Mouse (Mus musculus): ENCODE data around the gene Thegl. TPM values are rescaled to one million over a fixed set of nuclear protein-coding genes. Genes with fewer than 3 reads are reported as not detected.

Thegl gene
- total and polyA plus RNA-seq, 2 experiments from 2014 or later, result 0.38 to 1.0 TPM

DNA sequence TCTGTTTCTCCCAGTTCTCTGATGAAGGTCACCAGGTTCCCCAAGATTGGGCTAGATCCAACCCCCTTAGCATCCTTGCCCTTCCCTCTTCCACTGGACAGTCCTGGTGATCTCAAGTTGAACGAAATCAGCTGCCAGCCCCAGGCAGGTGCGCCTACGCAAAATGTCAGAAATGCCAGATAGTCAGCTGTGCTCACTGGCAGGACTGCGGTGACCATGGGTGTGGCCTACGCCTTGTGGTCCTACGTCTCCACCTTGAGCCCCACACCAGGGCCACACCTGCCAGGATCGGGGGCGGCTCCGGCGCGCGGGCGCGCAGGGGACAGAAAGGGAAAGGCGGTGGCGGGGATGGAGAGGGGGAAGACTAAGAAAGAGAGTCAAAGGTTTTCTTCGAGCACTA is 14.6 kb upstream of the Thegl start:
- Histone ChIP-seq H3K4me1 (ENCODE audit: insufficient read depth, low read length) (no peaks in the 10 kb centered on the region), H3K9me3 (ENCODE audit: low read length) (no peaks in the 10 kb centered on the region), H3K4me3 (ENCODE audit: low read depth, low read length) (no peak overlapping the region), H3K9ac (replicated peaks; ENCODE audit: low read length, poor library complexity, severe bottlenecking) (no peak overlapping the region), H3K27me3 (ENCODE audit: insufficient read depth, low read length) (no peaks in the 10 kb centered on the region), H3K27ac (ENCODE audit: low read depth, low read length) (no peak overlapping the region), H3K36me3 (ENCODE audit: insufficient read depth, low read length) (peaks cover 11% of the 10 kb centered on the region), H3K4me2 (ENCODE audit: low read depth, low read length, poor library complexity, severe bottlenecking) (no peak overlapping the region)
- no peak for ATAC-seq (ENCODE audit: low FRiP score)
- DNase-seq (ENCODE audit: low spot score), result no peak
- WGBS, result 91% methylated on average over 17 of the region's 17 CpGs
- TF ChIP-seq CTCF (IDR thresholded peaks at IDR 0.05), result no peak

DNA sequence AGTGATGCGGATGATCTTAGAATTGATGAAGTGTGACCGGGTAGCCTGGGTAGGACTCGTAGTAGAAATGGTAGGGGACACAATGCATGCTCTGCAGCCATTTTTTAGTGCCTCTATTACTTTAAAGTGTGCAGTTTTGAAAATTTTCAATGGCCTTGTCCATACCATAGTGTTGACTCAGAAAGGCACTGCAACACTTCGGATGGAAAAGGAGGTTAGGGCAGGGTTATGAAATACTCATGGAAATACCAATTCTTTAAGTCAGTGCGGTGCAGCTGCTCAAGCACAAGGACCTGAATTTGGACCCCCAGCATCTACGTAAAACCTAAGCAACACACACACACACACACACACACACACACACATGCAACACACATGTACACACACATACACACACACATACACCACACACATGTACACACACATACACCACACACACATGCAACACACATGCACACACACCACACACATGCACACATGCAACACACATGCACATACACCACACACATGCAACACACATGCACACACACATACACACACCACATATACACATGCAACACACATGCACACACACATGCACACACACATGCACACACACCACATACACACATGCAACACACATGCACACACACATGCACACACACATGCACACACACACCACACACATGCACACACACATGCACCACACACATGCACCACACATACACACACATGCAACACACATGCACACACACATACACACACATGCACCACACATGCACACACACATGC is 11.6 kb upstream of the Thegl start, which contains the start of gene Arl9:
Arl9 (plus strand) TSS at position 5 of the 771 bp plus-strand sequence.
- 94% methylated on average over 6 of the region's 6 CpGs for WGBS

DNA sequence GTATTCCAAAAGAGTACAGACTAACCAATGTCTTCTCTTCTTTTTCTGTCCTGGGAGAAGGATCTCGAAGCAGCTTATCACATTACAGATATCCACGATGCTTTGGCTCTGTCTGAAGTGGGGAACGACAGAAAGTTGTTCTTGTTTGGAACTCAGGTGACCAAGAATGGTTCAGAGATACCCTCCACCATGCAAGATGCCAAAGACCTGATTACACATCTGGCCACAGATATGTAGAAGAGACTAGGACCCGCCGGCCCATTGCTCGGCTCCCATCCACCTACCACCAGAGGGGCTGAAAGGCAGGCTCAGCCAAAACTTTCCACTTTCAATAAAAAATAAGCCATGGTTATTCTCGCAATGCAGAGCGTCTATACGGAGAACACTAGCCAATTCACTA is 5.5 kb upstream of the Thegl start:
- no peak overlapping the region for H3K27ac ChIP-seq (ENCODE audit: low read depth, low read length)
- no peak overlapping the region for H3K4me2 ChIP-seq (ENCODE audit: low read depth, low read length, poor library complexity, severe bottlenecking)
- H3K27me3 ChIP-seq (ENCODE audit: insufficient read depth, low read length), result no peaks in the 10 kb centered on the region
- no peak overlapping the region for H3K4me3 ChIP-seq (ENCODE audit: low read depth, low read length)
- no peaks in the 10 kb centered on the region for H3K9me3 ChIP-seq (ENCODE audit: low read length)
- TF ChIP-seq CTCF (IDR thresholded peaks at IDR 0.05), result no peak
- ATAC-seq (ENCODE audit: low FRiP score) (no peak), DNase-seq (ENCODE audit: low spot score) (no peak)
- no peaks in the 10 kb centered on the region for H3K4me1 ChIP-seq (ENCODE audit: insufficient read depth, low read length)
- WGBS, result 91% methylated on average over 9 of the region's 9 CpGs
- no peak overlapping the region for H3K9ac ChIP-seq (replicated peaks; ENCODE audit: low read length, poor library complexity, severe bottlenecking)
- H3K36me3 ChIP-seq (ENCODE audit: insufficient read depth, low read length), result no peaks in the 10 kb centered on the region

More for the DNA sequence above, 11.6 kb upstream of the Thegl start, which contains the start of gene Arl9:
- no peaks in the 10 kb centered on the region for H3K9me3 ChIP-seq (ENCODE audit: low read length)
- DNase-seq (ENCODE audit: low spot score) (no peak), ATAC-seq (ENCODE audit: low FRiP score) (no peak)
- H3K27me3 ChIP-seq (ENCODE audit: insufficient read depth, low read length), result no peaks in the 10 kb centered on the region
- H3K4me2 ChIP-seq (ENCODE audit: low read depth, low read length, poor library complexity, severe bottlenecking), result no peak within 1 kb of the TSS
- no peak within 1 kb of the TSS for H3K27ac ChIP-seq (ENCODE audit: low read depth, low read length)
- no peak within 1 kb of the TSS for H3K9ac ChIP-seq (replicated peaks; ENCODE audit: low read length, poor library complexity, severe bottlenecking)
- 0 out of 2 replicates have a peak, but pooled peaks cover 3% of the 10 kb centered on the region for H3K36me3 ChIP-seq (ENCODE audit: insufficient read depth, low read length)
- no peak within 1 kb of the TSS for H3K4me3 ChIP-seq (ENCODE audit: low read depth, low read length)
- no peak for TF ChIP-seq CTCF (IDR thresholded peaks at IDR 0.05)
- H3K4me1 ChIP-seq (ENCODE audit: insufficient read depth, low read length), result no peaks in the 10 kb centered on the region

DNA sequence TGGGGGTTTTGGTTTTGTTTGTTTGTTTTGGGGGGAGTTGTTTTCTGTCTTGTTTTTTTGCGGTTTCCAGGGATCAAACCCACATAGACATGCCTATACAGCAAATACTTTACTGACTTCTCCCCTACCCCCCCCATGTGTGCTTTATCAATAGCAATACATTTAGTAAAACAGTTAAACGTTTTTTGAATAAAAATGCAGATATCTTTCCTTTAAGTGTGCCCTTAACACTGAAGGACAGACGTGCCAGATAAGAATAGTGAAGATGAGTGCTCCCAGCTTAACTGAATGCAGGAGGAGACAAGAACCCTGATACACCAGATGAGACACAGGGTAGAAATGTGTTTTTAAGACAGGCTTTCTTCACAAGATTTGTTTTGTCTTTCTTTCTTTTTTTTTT is 4.7 kb upstream of the Thegl start:
- no peak overlapping the region for H3K4me2 ChIP-seq (ENCODE audit: low read depth, low read length, poor library complexity, severe bottlenecking)
- H3K9ac ChIP-seq (replicated peaks; ENCODE audit: low read length, poor library complexity, severe bottlenecking), result no peak overlapping the region
- no peak overlapping the region for H3K27ac ChIP-seq (ENCODE audit: low read depth, low read length)
- ATAC-seq (ENCODE audit: low FRiP score) (no peak), DNase-seq (ENCODE audit: low spot score) (no peak)
- H3K27me3 ChIP-seq (ENCODE audit: insufficient read depth, low read length), result no peaks in the 10 kb centered on the region
- no peaks in the 10 kb centered on the region for H3K4me1 ChIP-seq (ENCODE audit: insufficient read depth, low read length)
- no peaks in the 10 kb centered on the region for H3K9me3 ChIP-seq (ENCODE audit: low read length)
- H3K36me3 ChIP-seq (ENCODE audit: insufficient read depth, low read length), result no peaks in the 10 kb centered on the region
- H3K4me3 ChIP-seq (ENCODE audit: low read depth, low read length), result no peak overlapping the region
- TF ChIP-seq CTCF (IDR thresholded peaks at IDR 0.05), result no peak
- 69% methylated on average over 3 of the region's 3 CpGs for WGBS

GRCm38 (mm10) chr5:77013171-77013570 is 2.7 kb upstream of the Thegl start:
- WGBS, result 79% methylated on average over 3 of the region's 3 CpGs
- DNase-seq (ENCODE audit: low spot score) (no peak), ATAC-seq (ENCODE audit: low FRiP score) (no peak)
- no peak for TF ChIP-seq CTCF (IDR thresholded peaks at IDR 0.05)
- no peak overlapping the region for H3K27ac ChIP-seq (ENCODE audit: low read depth, low read length)
- H3K4me2 ChIP-seq (ENCODE audit: low read depth, low read length, poor library complexity, severe bottlenecking), result no peak overlapping the region
- H3K4me1 ChIP-seq (ENCODE audit: insufficient read depth, low read length), result no peaks in the 10 kb centered on the region
- H3K36me3 ChIP-seq (ENCODE audit: insufficient read depth, low read length), result no peaks in the 10 kb centered on the region
- no peak overlapping the region for H3K4me3 ChIP-seq (ENCODE audit: low read depth, low read length)
- no peaks in the 10 kb centered on the region for H3K9me3 ChIP-seq (ENCODE audit: low read length)
- no peaks in the 10 kb centered on the region for H3K27me3 ChIP-seq (ENCODE audit: insufficient read depth, low read length)
- no peak overlapping the region for H3K9ac ChIP-seq (replicated peaks; ENCODE audit: low read length, poor library complexity, severe bottlenecking)

- H3K4me1 ChIP-seq (ENCODE audit: insufficient read depth, low read length), result no peaks in the 10 kb centered on the region
- no peak overlapping the region for H3K4me3 ChIP-seq (ENCODE audit: low read depth, low read length)
- WGBS, result 88% methylated on average over 3 of the region's 3 CpGs
Observed at GRCm38 (mm10) chr5:77028034-77028433, 12.2 kb downstream of the Thegl start.

More at GRCm38 (mm10) chr5:77028034-77028433, 12.2 kb downstream of the Thegl start:
- no peak for ATAC-seq (ENCODE audit: low FRiP score)
- Histone ChIP-seq H3K27me3 (ENCODE audit: insufficient read depth, low read length) (no peaks in the 10 kb centered on the region), H3K27ac (ENCODE audit: low read depth, low read length) (no peak overlapping the region), H3K36me3 (ENCODE audit: insufficient read depth, low read length) (no peaks in the 10 kb centered on the region), H3K9ac (replicated peaks; ENCODE audit: low read length, poor library complexity, severe bottlenecking) (no peak overlapping the region), H3K4me2 (ENCODE audit: low read depth, low read length, poor library complexity, severe bottlenecking) (no peak overlapping the region), H3K9me3 (ENCODE audit: low read length) (no peaks in the 10 kb centered on the region)
- no peak for TF ChIP-seq CTCF (IDR thresholded peaks at IDR 0.05)
- DNase-seq (ENCODE audit: low spot score), result no peak

Data from midbrain, postnatal 0 days (tissue).